Mouse (Mus musculus): ENCODE data around the gene Pde4c. TPM values are rescaled to one million over a fixed set of nuclear protein-coding genes. Genes with fewer than 3 reads are reported as not detected.
A peak's percentile ranks its signal among the peaks of the same experiment; 100 is the strongest.

The Pde4c gene
- polyA plus RNA-seq, 1 experiment from 2014 or later = 0.08 TPM

GRCm38 (mm10) chr8:70724216-70724615, 696 bp downstream of the Pde4c start:
- Histone ChIP-seq H3K4me3 (ENCODE audit: control insufficient read depth in 1 of 2, insufficient read depth in 1 of 2, low read depth in 1 of 2, low read length in 2 of 2) (no peak overlapping the region), H3K4me1 (ENCODE audit: control insufficient read depth in 2 of 2, insufficient read depth in 2 of 2, low read length in 2 of 2) (no peaks in the 10 kb centered on the region), H3K9me3 (ENCODE audit: control insufficient read depth, low read length) (no peaks in the 10 kb centered on the region), H3K9ac (ENCODE audit: low read length) (no peak overlapping the region), H3K27me3 (ENCODE audit: control insufficient read depth, insufficient read depth, low read length) (peaks cover 37% of the 10 kb centered on the region), H3K4me2 (ENCODE audit: low read length) (no peak overlapping the region), H3K27ac (replicated peaks in 1 of 2; ENCODE audit: control insufficient read depth in 1 of 2, insufficient read depth in 1 of 2, low read depth in 2 of 2, low read length in 2 of 2) (no peak overlapping the region), H3K36me3 (ENCODE audit: control insufficient read depth, insufficient read depth, low read length) (no peaks in the 10 kb centered on the region)
- no peak for ATAC-seq (ENCODE audit: insufficient number of reproducible peaks, insufficient read depth, low FRiP score, low read depth)
- 68% methylated on average over 12 of the region's 12 CpGs for WGBS

- Histone ChIP-seq H3K27ac (replicated peaks in 1 of 2; ENCODE audit: control insufficient read depth in 1 of 2, insufficient read depth in 1 of 2, low read depth in 2 of 2, low read length in 2 of 2) (no peak overlapping the region), H3K4me2 (ENCODE audit: low read length) (no peak overlapping the region), H3K36me3 (ENCODE audit: control insufficient read depth, insufficient read depth, low read length) (no peaks in the 10 kb centered on the region), H3K9ac (ENCODE audit: low read length) (no peak overlapping the region), H3K27me3 (ENCODE audit: control insufficient read depth, insufficient read depth, low read length) (peaks cover 46% of the 10 kb centered on the region), H3K4me3 (ENCODE audit: control insufficient read depth in 1 of 2, insufficient read depth in 1 of 2, low read depth in 1 of 2, low read length in 2 of 2) (no peak overlapping the region), H3K4me1 (ENCODE audit: control insufficient read depth in 2 of 2, insufficient read depth in 2 of 2, low read length in 2 of 2) (0 out of 4 replicates have a peak, but pooled peaks cover 0 to 4% of the 10 kb centered on the region in 2 experiments), H3K9me3 (ENCODE audit: control insufficient read depth, low read length) (no peaks in the 10 kb centered on the region)
- WGBS = 20% methylated on average over 14 of the region's 14 CpGs
- no peak for ATAC-seq (ENCODE audit: insufficient number of reproducible peaks, insufficient read depth, low FRiP score, low read depth)
Measured at GRCm38 (mm10) chr8:70725792-70726447, 2.4 kb downstream of the Pde4c start.

GRCm38 (mm10) chr8:70726721-70727120, 3.2 kb downstream of the Pde4c start:
- 43% methylated on average over 11 of the region's 11 CpGs for WGBS
- Histone ChIP-seq H3K4me3 (ENCODE audit: control insufficient read depth in 1 of 2, insufficient read depth in 1 of 2, low read depth in 1 of 2, low read length in 2 of 2) (no peak overlapping the region), H3K4me2 (ENCODE audit: low read length) (no peak overlapping the region), H3K27me3 (ENCODE audit: control insufficient read depth, insufficient read depth, low read length) (peaks cover 53% of the 10 kb centered on the region), H3K4me1 (ENCODE audit: control insufficient read depth in 2 of 2, insufficient read depth in 2 of 2, low read length in 2 of 2) (0 out of 4 replicates have a peak, but pooled peaks cover 0 to 4% of the 10 kb centered on the region in 2 experiments), H3K27ac (replicated peaks in 1 of 2; ENCODE audit: control insufficient read depth in 1 of 2, insufficient read depth in 1 of 2, low read depth in 2 of 2, low read length in 2 of 2) (no peak overlapping the region), H3K9ac (ENCODE audit: low read length) (no peak overlapping the region), H3K36me3 (ENCODE audit: control insufficient read depth, insufficient read depth, low read length) (no peaks in the 10 kb centered on the region), H3K9me3 (ENCODE audit: control insufficient read depth, low read length) (no peaks in the 10 kb centered on the region)
- no peak for ATAC-seq (ENCODE audit: insufficient number of reproducible peaks, insufficient read depth, low FRiP score, low read depth)

GRCm38 (mm10) chr8:70729808-70730475, 6.4 kb downstream of the Pde4c start:
- WGBS = 3% methylated on average over 33 of the region's 34 CpGs
- peaks cover 61% of the 10 kb centered on the region for H3K27me3 ChIP-seq (ENCODE audit: control insufficient read depth, insufficient read depth, low read length)
- H3K4me3 ChIP-seq (ENCODE audit: control insufficient read depth in 1 of 2, insufficient read depth in 1 of 2, low read depth in 1 of 2, low read length in 2 of 2) = peak overlapping the region; percentile 3 to 28; a peak in 3 of 4 replicates
- H3K27ac ChIP-seq (replicated peaks in 1 of 2; ENCODE audit: control insufficient read depth in 1 of 2, insufficient read depth in 1 of 2, low read depth in 2 of 2, low read length in 2 of 2) = no peak overlapping the region
- H3K36me3 ChIP-seq (ENCODE audit: control insufficient read depth, insufficient read depth, low read length) = no peaks in the 10 kb centered on the region
- H3K4me1 ChIP-seq (ENCODE audit: control insufficient read depth in 2 of 2, insufficient read depth in 2 of 2, low read length in 2 of 2) = 0 out of 4 replicates have a peak, but pooled peaks cover 0 to 4% of the 10 kb centered on the region in 2 experiments
- peak overlapping the region; percentile 11; the same call in 1 of the 2 replicates for H3K9ac ChIP-seq (ENCODE audit: low read length)
- no peak for ATAC-seq (ENCODE audit: insufficient number of reproducible peaks, insufficient read depth, low FRiP score, low read depth)
- H3K4me2 ChIP-seq (ENCODE audit: low read length) = peak overlapping the region; percentile 56
- H3K9me3 ChIP-seq (ENCODE audit: control insufficient read depth, low read length) = no peaks in the 10 kb centered on the region

- no peak for ATAC-seq (ENCODE audit: insufficient number of reproducible peaks, insufficient read depth, low FRiP score, low read depth)
- WGBS = 85% methylated on average over 4 of the region's 4 CpGs
- Histone ChIP-seq H3K9me3 (ENCODE audit: control insufficient read depth, low read length) (no peaks in the 10 kb centered on the region), H3K27me3 (ENCODE audit: control insufficient read depth, insufficient read depth, low read length) (peaks cover 64% of the 10 kb centered on the region), H3K36me3 (ENCODE audit: control insufficient read depth, insufficient read depth, low read length) (no peaks in the 10 kb centered on the region), H3K9ac (ENCODE audit: low read length) (no peak overlapping the region), H3K4me2 (ENCODE audit: low read length) (no peak overlapping the region), H3K27ac (replicated peaks in 1 of 2; ENCODE audit: control insufficient read depth in 1 of 2, insufficient read depth in 1 of 2, low read depth in 2 of 2, low read length in 2 of 2) (no peak overlapping the region), H3K4me1 (ENCODE audit: control insufficient read depth in 2 of 2, insufficient read depth in 2 of 2, low read length in 2 of 2) (0 out of 4 replicates have a peak, but pooled peaks cover 0 to 4% of the 10 kb centered on the region in 2 experiments), H3K4me3 (ENCODE audit: control insufficient read depth in 1 of 2, insufficient read depth in 1 of 2, low read depth in 1 of 2, low read length in 2 of 2) (no peak overlapping the region)
Measured at GRCm38 (mm10) chr8:70730956-70731355, 7.4 kb downstream of the Pde4c start.

- WGBS = 62% methylated on average over 5 of the region's 5 CpGs
- no peak overlapping the region for H3K4me3 ChIP-seq (ENCODE audit: control insufficient read depth in 1 of 2, insufficient read depth in 1 of 2, low read depth in 1 of 2, low read length in 2 of 2)
- no peak overlapping the region for H3K9ac ChIP-seq (ENCODE audit: low read length)
- H3K27ac ChIP-seq (replicated peaks in 1 of 2; ENCODE audit: control insufficient read depth in 1 of 2, insufficient read depth in 1 of 2, low read depth in 2 of 2, low read length in 2 of 2) = no peak overlapping the region
- H3K4me1 ChIP-seq (ENCODE audit: control insufficient read depth in 2 of 2, insufficient read depth in 2 of 2, low read length in 2 of 2) = peaks cover 8 to 17% of the 10 kb centered on the region in 2 experiments; a peak in 3 of 4 replicates
- H3K36me3 ChIP-seq (ENCODE audit: control insufficient read depth, insufficient read depth, low read length) = no peaks in the 10 kb centered on the region
- no peak for ATAC-seq (ENCODE audit: insufficient number of reproducible peaks, insufficient read depth, low FRiP score, low read depth)
- peaks cover 23% of the 10 kb centered on the region for H3K27me3 ChIP-seq (ENCODE audit: control insufficient read depth, insufficient read depth, low read length)
- no peak overlapping the region for H3K4me2 ChIP-seq (ENCODE audit: low read length)
- no peaks in the 10 kb centered on the region for H3K9me3 ChIP-seq (ENCODE audit: control insufficient read depth, low read length)
Measured at GRCm38 (mm10) chr8:70737705-70738104, 14.2 kb downstream of the Pde4c start.

GRCm38 (mm10) chr8:70738211-70738610, 14.7 kb downstream of the Pde4c start:
- no peak for ATAC-seq (ENCODE audit: insufficient number of reproducible peaks, insufficient read depth, low FRiP score, low read depth)
- WGBS = 40% methylated on average over 3 of the region's 3 CpGs

More at GRCm38 (mm10) chr8:70738211-70738610, 14.7 kb downstream of the Pde4c start:
- Histone ChIP-seq H3K4me3 (ENCODE audit: control insufficient read depth in 1 of 2, insufficient read depth in 1 of 2, low read depth in 1 of 2, low read length in 2 of 2) (no peak overlapping the region), H3K4me2 (ENCODE audit: low read length) (no peak overlapping the region), H3K36me3 (ENCODE audit: control insufficient read depth, insufficient read depth, low read length) (no peaks in the 10 kb centered on the region), H3K9ac (ENCODE audit: low read length) (no peak overlapping the region), H3K27me3 (ENCODE audit: control insufficient read depth, insufficient read depth, low read length) (peaks cover 23% of the 10 kb centered on the region), H3K9me3 (ENCODE audit: control insufficient read depth, low read length) (no peaks in the 10 kb centered on the region), H3K27ac (replicated peaks in 1 of 2; ENCODE audit: control insufficient read depth in 1 of 2, insufficient read depth in 1 of 2, low read depth in 2 of 2, low read length in 2 of 2) (no peak overlapping the region), H3K4me1 (ENCODE audit: control insufficient read depth in 2 of 2, insufficient read depth in 2 of 2, low read length in 2 of 2) (peaks cover 9 to 22% of the 10 kb centered on the region in 2 experiments; a peak in 3 of 4 replicates)
